Mouse (Mus musculus) lung, postnatal 25 days (tissue): ENCODE results near the gene C1s1.
"Not testable (repeated sequence)": the region's sequence is repeated elsewhere in the genome, so short reads cannot be mapped to it uniquely, and the experiment has no call there.

Experiments
- DNase-seq: peaks from one replicate; pipeline ENCODE4 v3.0.0; 2022; ENCODE audit warnings: low spot score

Gene C1s1

DNA sequence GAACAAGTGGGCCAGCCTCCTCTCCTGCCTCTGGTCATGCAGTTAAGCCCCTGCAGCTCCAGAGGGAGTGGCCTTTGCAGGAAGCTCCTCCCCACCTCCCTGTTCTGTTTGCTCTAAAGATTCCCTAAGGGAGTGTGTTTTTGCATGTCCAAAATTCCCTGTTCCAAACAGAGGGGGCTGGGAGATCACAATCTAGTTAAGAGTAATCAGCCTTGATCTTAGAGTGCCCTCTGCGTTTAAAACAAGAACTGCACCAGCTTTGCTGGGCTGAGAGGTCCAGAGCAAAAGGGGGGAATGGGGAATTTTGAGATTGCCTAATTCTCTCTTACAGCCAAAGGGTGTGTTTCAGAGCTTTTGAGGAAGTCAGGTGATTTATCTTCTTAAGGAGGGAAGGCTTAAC lies at the start of gene C1s1:
TSS of gene C1s1 (minus strand) at position 76 of the 400 bp plus-strand sequence.
- peak; percentile 75 for DNase-seq

GRCm38 (mm10) chr6:124588771-124589170 lies 46.6 kb upstream of the C1s1 start:
- no peak for DNase-seq

DNA sequence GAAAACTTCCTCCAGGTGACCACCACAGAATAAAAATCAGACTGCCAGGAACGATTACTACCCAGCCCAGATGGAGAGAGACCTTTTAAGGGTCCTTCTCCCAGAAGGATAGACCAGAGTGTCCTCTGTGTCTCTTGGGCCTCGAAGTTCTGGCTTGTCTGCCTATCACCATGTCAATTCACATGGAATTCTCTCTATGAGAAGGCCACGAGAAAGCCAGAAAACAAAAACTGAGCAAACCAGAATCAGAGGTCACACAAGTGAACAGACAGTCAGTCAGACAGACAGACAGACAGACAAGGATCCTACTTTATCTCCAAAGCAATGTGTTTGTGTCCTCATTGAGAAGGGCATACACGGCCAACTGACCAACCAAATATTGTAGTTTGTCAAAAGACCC lies 44.1 kb upstream of the C1s1 start:
- DNase-seq: no peak

DNA sequence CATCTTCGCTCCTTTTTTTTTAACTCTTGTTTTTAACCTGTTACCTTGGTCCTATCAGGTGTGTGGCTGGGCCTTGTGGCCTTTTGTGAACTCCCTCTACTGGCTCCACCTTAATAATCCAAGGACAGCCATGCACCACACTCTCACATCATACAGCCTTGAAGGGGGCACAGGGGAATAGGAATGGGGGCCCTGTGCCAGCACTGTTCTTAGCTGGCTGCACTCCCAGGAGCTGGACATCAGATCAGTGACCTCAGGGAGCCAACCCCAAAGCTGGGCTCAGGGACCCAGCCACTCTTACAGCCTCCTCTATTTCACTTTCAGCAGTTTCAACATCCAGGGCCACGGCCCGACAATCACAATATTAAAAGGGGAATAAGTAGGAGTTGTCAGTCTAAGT lies 43.6 kb upstream of the C1s1 start:
- no peak for DNase-seq

DNA sequence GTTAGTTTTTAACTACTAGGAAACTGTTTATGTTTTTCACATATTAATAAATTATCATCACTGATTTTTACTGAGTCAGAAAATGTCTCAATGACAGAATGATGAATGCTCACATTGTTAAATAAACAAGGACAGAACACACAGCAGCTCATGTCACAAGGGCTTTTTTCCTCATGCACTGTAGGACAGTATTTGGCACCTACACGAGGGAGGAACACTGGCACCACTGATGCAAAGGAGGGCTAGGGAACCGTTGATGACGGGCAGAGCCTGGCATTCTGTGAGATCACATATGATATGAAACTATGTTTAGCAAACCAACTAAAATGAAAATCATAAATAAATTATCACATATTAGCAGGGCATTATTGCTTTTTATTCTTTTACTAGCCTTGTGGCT lies 42.8 kb upstream of the C1s1 start:
- DNase-seq: no peak

DNA sequence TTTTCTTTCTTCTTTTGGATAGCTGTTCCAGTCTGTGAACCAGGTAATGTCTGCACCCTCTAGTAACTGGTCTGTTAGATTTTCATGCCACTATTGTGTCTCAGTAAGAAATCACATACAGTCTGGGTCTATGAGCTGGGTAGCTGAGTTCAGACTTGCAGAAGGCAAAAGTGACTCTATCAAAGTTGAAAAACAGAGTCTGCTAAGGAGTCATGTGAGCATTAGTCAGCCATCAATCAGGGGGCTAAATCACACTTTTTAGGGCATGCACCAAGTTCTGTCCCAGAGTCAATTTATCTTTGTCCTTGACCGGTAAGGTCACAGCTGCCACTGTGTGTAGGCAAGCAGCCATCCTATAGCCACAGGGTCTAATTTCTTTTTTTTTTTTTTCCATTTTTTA lies 40.1 kb upstream of the C1s1 start:
- DNase-seq: no peak

DNA sequence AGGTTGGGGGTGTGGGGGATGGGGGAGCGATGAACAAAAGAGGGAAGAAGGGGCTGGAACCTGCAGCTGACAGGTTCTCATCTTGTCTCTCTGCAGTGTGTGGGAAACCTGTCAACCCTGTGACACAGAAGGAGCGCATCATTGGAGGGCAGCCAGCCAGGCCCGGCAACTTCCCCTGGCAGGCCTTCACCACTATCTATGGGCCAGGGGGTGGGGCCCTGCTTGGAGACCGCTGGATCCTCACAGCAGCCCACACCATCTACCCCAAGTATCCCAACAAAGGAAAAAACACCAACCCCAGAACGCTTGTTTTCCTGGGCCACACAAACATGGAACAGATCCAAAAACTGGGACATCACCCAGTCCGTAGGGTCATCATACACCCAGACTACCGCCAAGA lies 38.0 kb upstream of the C1s1 start:
- not testable (repeated sequence) for DNase-seq

- not testable (repeated sequence) for DNase-seq
Measured at GRCm38 (mm10) chr6:124575155-124575678, 33.1 kb upstream of the C1s1 start.

DNA sequence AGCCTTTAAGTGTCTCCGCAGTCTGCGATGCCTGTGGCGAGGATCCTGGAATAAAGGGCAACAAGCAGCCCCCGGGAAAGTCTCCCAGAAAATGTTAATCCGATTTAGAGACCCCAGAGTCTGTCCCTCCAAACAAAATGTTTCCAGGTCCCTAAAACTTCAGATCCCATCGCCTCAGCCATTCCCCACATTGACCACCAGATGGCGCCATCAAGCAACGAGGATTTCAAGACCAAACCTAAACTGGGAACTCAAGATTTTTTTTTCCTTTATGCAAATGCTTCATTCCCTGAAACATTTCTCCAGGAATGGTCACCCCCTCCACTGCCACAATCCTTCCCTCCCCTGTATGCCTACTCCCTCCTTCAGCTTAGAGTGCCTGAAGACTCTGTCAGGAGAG lies 27.9 kb upstream of the C1s1 start, which contains the start of gene C1rb:
TSS of gene C1rb (plus strand) at position 269 of the 400 bp plus-strand sequence.
- peak; percentile 44 for DNase-seq

GRCm38 (mm10) chr6:124561611-124562010 lies 19.5 kb upstream of the C1s1 start:
- DNase-seq: not testable (repeated sequence)

DNA sequence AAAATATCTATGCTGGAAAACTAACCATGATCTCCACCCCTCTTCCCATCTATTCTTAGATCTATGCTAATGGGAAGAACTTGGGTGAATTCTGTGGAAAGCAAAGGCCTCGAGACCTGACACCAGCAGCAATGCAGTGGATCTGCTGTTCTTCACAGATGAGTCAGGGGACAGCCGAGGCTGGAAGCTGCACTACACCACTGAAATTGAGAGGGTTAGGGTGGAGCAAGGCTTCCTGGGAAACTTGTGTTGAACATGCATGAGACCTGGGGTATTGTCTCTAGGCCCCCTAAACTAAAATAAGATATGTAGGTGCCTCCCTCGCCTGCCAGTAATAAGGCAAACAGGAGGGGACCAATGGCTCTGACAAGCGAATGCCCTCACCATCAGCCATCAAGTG lies 19.0 kb upstream of the C1s1 start:
- not testable (repeated sequence) for DNase-seq

DNA sequence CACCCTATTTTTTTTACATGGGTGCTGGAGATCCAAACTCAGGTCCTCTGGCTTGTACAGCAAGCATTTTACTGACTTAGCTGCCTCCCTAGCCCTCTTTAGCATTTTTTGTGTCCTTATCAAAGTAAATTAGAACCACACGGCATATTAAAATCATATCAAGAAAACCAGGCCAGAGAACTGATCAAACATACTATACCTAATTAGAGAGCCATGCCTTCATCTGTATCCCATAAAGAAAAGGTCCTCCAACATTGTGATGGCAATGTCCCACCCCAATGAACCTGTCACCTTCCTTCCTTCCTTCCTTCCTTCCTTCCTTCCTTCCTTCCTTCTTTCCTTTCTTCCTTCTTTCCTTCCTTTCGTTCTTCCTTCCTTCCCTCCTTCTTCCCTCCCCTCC lies 13.8 kb upstream of the C1s1 start:
- DNase-seq: not testable (repeated sequence)

GRCm38 (mm10) chr6:124552766-124553165 lies 10.6 kb upstream of the C1s1 start:
- DNase-seq: no peak

GRCm38 (mm10) chr6:124549023-124549550 lies 6.9 kb upstream of the C1s1 start:
- DNase-seq: no peak

GRCm38 (mm10) chr6:124547979-124548378 lies 5.8 kb upstream of the C1s1 start:
- not testable (repeated sequence) for DNase-seq

- DNase-seq: no peak
Measured at GRCm38 (mm10) chr6:124545425-124545824, 3.3 kb upstream of the C1s1 start.

DNA sequence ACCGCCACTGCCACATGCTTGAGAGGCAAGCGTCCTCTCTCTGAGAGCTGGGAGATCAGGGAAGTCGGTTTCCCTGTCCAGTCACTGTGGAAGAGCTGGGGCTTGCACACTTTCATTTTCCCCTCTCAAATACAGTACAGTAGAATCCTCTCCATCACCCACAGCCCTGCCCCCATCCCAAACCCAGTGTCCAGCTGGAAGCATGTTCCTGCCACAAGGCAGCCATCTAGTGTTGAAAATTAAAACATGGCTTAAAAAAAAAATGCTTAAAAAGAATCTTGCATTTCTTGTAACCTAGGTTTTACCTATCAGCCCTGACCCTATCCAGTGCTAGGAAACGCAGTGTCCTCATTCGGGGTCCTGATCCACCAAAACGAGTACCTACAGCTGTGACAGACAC lies 2.3 kb upstream of the C1s1 start:
- DNase-seq: no peak

GRCm38 (mm10) chr6:124541176-124541575 lies 983 bp downstream of the C1s1 start:
- not testable (repeated sequence) for DNase-seq

DNA sequence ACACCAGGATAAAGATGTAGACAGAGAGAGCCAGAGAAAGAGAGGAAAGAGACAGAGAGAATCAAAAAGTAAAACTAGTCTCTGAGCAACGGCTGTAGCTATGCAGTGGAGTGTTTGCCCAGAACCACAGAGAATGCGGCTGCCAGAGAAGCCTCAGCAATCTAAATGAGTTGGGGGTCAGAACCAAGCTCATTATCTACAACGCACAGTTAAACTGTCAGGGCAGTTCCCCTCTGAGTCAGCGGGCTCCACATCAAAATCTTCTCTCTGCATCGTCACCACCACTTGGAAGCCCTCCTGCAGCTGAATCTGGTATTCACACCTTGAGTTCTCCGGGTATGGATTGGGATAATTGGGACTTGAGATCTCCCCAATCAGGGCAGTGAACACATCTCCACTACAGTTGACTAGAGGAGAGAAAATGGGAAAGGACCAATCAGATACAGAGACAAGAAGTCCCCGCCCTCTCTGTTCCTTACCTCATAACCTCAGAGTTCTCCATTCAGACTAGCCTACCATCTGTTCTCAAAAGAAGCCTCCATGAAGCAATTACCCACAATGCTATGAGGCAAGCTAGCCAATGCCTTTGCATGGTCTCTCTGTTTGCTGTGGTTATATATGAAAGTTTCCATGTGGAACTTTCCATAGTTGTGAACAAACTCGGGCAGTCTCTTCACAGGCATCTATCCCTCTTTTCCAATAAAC lies 5.9 kb downstream of the C1s1 start:
- not testable (repeated sequence) for DNase-seq

- no peak for DNase-seq
Measured at GRCm38 (mm10) chr6:124531077-124531476, 11.1 kb downstream of the C1s1 start.

GRCm38 (mm10) chr6:124527881-124528280 lies 14.3 kb downstream of the C1s1 start:
- no peak for DNase-seq

GRCm38 (mm10) chr6:124522082-124522481 lies 20.1 kb downstream of the C1s1 start:
- not testable (repeated sequence) for DNase-seq

DNA sequence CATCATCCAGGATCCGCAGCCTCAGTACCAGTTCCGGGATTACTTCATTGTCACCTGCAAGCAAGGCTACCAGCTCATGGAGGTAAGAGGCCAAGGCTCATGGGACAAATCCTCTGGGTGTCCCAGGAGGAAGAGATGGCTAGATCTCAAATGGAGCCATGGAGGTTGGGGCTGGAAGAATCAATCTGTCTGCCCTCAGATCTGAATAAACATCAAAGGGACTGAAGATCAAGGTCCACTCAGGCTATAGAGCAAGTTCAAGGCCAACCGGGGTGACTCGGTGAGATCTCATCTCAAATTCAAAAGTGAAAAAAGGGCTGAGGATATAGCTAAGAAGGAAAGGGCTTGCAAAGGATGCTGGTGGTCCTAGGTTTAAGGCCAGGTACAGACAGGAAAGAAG lies 24.4 kb downstream of the C1s1 start:
- not testable (repeated sequence) for DNase-seq
